Mouse (Mus musculus) heart, adult 10 weeks (tissue): Measurements from ENCODE around the gene Cox16. TPM values are rescaled to one million over a fixed set of nuclear protein-coding genes. Genes with fewer than 3 reads are reported as not detected.

ENCODE experiments used
- polyA plus RNA-seq: library from polyadenylated mRNA; stranded (reverse); fragments of 350-450 nt; fragmentation: Illumina TruSeq; extraction: RNeasy Lipid Tissue Mini Kit (QIAGEN cat#74804); gene quantifications from one replicate; pipeline ENCODE4 v1.2.3, GENCODE M21; 2014; ENCODE audit warnings: low read depth, low replicate concordance

Gene Cox16
- polyA plus RNA-seq: 92.2 TPM

GRCm38 (mm10) chr12:81484727-81485191 is at the start of gene Cox16:
Gene Cox16, minus strand, starts transcription at chr12:81485127.

GRCm38 (mm10) chr12:81532316-81533028 is 47.5 kb upstream of the Cox16 start, which contains the start of the genes Gm20498 and Synj2bp:
Gene Gm20498, minus strand, starts transcription at chr12:81532905.
Gene Synj2bp, minus strand, starts transcription at chr12:81532911.

DNA sequence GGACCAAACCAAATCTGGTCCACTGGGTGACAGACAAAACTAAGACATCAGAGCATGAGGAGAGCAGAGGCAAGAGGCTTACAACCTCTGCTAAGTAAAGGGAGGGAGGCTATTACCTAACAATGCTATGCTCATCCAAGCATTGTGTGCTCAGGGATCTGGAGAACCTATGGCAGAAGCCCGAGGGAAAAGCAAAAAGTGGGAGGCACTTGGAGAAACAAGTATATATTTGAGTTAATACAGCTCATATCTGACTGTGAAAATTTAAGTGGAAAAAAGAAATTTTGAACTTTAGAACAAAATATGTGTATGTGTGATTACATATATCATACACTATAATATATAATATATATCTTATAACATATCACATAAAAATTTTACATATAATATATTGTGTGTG is 63.1 kb downstream of the Cox16 start, which contains the start of gene Adam4:
Adam4 (minus strand) TSS at position 101 of the 400 bp plus-strand sequence.

DNA sequence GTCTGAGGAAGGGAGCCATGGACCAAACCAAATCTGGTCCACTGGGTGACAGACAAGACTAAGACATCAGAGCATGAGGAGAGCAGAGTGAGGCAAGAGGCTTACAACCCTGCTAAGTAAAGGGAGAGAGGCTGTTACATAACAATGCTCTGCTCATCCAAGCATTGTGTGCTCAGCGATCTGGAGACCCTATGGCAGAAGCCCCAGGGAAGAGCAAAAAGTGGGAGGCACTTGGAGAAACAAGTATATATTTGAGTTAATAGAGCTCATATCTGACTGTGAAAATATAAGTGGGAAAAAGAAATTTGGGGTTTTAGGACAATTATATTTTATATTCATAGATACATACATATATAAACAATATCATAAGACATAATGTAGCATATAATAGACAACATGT is 105.6 kb downstream of the Cox16 start, which contains the start of gene Gm4787:
Gm4787 (minus strand) TSS at position 101 of the 400 bp plus-strand sequence.

GRCm38 (mm10) chr12:81332875-81333421 is 152.0 kb downstream of the Cox16 start, which contains the start of gene Slc8a3:
Gene Slc8a3, minus strand, starts transcription at chr12:81333180.

Other genes with a start within 250 kb of the Cox16 start
- gene Slc8a3, start 151.9 kb downstream of the Cox16 start, polyA plus RNA-seq: not detected
- gene Gm4787, start 105.7 kb downstream of the Cox16 start, polyA plus RNA-seq: 0.42 TPM
- 0.34 TPM for gene Adam4, start 63.2 kb downstream of the Cox16 start, polyA plus RNA-seq
- gene Gm20498, start 47.8 kb upstream of the Cox16 start, polyA plus RNA-seq: 18.7 TPM
- 41.5 TPM for gene Synj2bp, start 47.8 kb upstream of the Cox16 start, polyA plus RNA-seq
- gene Adam21, start 83.3 kb upstream of the Cox16 start, polyA plus RNA-seq: not detected
- gene Med6, start 109.9 kb upstream of the Cox16 start, polyA plus RNA-seq: 17.5 TPM
- 2.4 TPM for gene Ttc9, start 146.1 kb upstream of the Cox16 start, polyA plus RNA-seq